Mouse (Mus musculus): ENCODE data around the gene Taf1d.

GRCm38 (mm10) chr9:15301399-15301798 is 4.6 kb upstream of the Taf1d start:
- TF ChIP-seq CTCF (IDR thresholded peaks at IDR 0.05; ENCODE audit: borderline replicate concordance, insufficient read depth, low read length) (no peak), POLR2A (IDR thresholded peaks at IDR 0.05; ENCODE audit: low read depth, low read length) (no peak)

Data from embryonic fibroblast, embryonic 13.5 days (primary cell).